Mouse (Mus musculus) erythroblast, embryonic 14.5 days (primary cell): ENCODE data around the gene Filip1.

Experiments
- GATA1 ChIP-seq: IDR thresholded peaks from 2 replicates; pipeline ENCODE4 v1.6.1; 2012; ENCODE audit warnings: low read length, inconsistent platforms, mixed read lengths
- TAL1 ChIP-seq: IDR thresholded peaks from 3 replicates; pipeline ENCODE4 v1.6.1; 2012; ENCODE audit warnings: low read length, inconsistent platforms, mixed read lengths

- no peak for TF ChIP-seq TAL1
- TF ChIP-seq GATA1, result no peak
Measured at GRCm38 (mm10) chr9:79894665-79895064, 118.0 kb downstream of the Filip1 start.
